Mouse (Mus musculus) CD8-positive naive resting alpha-beta T cell, adult 2 months (primary cell): ENCODE data around the gene Lrrc15.

ENCODE experiments used
- DNase-seq, 2 experiments: peaks; one replicate each; pipeline ENCODE4 v3.0.0; 2022; ENCODE audit warnings: low read depth in 2 of 2, low spot score in 2 of 2

The Lrrc15 gene

GRCm38 (mm10) chr16:30244037-30244700, 38.9 kb downstream of the Lrrc15 start:
- no peak for DNase-seq

- no peak for DNase-seq
Observed at GRCm38 (mm10) chr16:30241623-30242022, 41.4 kb downstream of the Lrrc15 start.

DNA sequence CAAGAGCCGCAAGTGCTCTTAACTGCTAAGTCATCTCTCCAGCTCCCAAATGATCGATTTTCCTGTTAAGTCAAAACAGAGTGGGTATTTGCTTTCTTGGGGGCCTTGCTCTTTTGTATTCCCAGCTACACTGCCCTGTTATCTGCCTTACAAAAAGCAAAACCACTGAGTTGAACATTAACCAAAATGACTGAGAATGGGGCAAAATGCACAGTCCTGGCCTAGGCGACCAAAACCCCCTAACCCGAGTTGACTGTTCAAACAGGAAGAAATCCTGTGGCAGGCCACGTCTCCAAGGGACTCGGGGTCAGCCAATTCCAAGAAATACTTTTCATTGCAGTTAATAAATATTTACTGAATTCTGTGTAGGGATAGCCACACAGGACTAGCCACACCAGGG, 44.3 kb downstream of the Lrrc15 start:
- no peak for DNase-seq

- peak; percentile 73 to 77 for DNase-seq
Observed at GRCm38 (mm10) chr16:30236091-30236699, 46.9 kb downstream of the Lrrc15 start.

GRCm38 (mm10) chr16:30235577-30235976, 47.5 kb downstream of the Lrrc15 start:
- no peak for DNase-seq

GRCm38 (mm10) chr16:30234636-30235546, 48.2 kb downstream of the Lrrc15 start:
- DNase-seq, result no peak

DNA sequence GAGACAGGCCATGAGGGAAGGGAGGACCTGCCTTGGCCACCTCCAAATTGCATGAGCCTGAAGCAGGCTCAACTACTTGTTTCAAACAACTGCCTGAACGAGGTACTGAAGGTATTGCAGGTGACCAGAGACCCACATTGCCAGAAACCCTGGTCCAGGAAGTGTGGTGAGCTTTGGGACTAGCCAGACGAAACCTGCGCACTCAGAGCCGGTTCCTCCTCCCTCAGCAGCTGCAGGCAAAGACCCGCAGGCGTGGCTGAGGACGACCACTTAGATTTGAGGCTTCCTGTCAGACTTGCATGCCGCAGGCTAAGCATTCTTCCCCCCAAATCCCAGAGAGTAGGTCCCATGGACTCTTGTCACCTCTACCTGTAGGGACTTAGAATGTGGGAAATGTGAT, 49.0 kb downstream of the Lrrc15 start:
- DNase-seq, result no peak

DNA sequence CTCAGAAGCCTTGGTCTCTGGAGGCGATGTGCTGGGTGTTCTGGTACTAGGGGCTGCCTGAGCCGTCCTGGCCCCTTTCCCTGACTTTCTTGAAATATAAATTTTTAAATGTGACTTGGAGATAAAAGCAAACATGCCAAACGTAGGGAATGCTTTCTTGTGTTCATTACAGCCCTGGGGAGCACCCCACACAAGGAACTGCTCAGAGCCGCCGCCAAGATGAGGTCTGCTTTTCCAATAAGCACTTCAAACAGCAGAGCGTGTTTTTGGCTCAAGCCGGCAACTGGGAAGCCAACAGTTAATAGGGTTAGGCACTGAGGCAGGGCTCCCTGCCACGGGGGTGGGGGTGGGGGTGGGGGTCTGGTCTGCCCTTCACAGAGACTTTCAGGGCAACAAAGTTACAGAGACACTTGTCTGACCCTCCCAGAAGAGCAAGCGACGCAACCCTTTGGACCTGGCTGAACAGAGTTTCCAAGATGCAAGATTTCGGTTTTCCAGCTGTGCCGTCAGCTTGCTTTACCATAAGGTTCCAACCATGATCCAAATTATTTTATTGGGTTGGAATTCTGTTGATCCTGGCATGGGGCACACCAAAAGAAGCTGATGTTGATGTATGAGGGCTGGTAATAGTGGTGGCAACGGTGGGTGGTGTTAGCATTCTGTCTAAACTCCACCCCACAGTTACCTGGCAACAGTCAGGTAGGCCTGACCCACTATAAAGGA, 51.0 kb downstream of the Lrrc15 start:
- no peak for DNase-seq

DNA sequence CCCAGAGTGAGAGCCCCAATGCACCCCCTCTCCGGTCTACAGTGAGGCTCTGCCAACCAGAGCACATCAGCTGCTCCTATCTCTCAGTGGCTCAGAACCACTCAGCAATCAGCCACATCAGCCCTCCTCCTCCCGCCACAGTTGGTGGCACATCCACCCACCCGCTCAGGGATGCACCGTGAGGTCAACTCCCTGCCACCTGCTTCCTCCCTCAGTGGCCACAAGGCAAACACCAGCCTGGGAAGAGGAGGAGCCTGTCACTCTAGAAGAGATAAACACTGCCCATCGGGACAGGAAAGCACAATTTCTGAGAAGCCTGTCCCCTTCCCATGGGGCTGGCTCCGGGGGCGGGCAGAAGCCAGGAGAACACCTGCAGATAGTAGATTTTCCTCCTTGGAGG, 55.7 kb downstream of the Lrrc15 start:
- DNase-seq, result no peak

DNA sequence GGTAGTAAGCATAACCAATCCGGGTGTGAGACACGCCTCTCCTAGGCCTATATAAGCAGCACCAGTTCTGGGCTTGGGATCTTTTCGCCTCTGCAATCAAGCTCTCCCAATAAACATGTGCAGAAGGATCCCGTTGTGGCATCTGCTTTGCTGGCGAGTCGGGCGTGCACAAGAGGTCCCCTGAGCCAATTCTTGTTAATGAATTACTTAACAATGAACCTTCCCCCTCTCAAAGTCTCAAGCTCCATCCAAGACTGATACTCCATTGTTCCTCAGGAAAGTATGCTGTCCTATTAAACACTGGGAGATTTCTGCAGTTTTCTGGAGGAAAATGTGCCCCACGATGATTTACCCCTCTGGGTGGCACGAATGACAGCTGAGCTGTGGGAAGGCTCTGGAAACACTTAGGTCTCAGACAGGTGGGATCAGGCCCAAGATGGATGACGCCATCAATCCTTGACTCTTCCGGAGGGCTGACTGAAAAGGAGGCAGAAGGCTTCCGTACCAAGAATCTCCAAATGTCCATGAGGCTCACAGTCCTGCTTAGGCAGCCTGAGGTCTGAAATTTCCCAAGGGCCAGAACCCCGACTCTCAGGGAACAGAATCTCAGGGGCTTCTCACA, 61.8 kb downstream of the Lrrc15 start:
- no peak for DNase-seq
